Mouse (Mus musculus): ENCODE measurements around the gene Tmem107. TPM values are rescaled to one million over a fixed set of nuclear protein-coding genes. Genes with fewer than 3 reads are reported as not detected.
A peak's percentile ranks its signal among the peaks of the same experiment; 100 is the strongest.

Tmem107 gene
- polyA plus RNA-seq, 1 experiment from 2014 or later = 41.0 TPM

- 19% methylated on average over 9 of the region's 9 CpGs for whole genome bisulfite sequencing
- no peaks in the 10 kb centered on the region for H3K9me3 ChIP-seq
- peak overlapping the region; percentile 65; the same call in 1 of the 2 replicates for H3K9ac ChIP-seq
Measured at GRCm38 (mm10) chr11:69046395-69046774, 24.2 kb upstream of the Tmem107 start.

GRCm38 (mm10) chr11:69047592-69047991, 23.0 kb upstream of the Tmem107 start:
- Histone ChIP-seq H3K4me3 (no peak overlapping the region), H3K4me2 (peak overlapping the region; percentile 99; the same call in 1 of the 2 replicates), H3K27ac (no peak overlapping the region), H3K9me3 (no peaks in the 10 kb centered on the region), H3K27me3 (no peaks in the 10 kb centered on the region), H3K36me3 (no peaks in the 10 kb centered on the region), H3K9ac (no peak overlapping the region), H3K4me1 (replicated peaks) (peaks cover 22% of the 10 kb centered on the region)
- 91% methylated on average over 12 of the region's 12 CpGs for WGBS
- no peak for ATAC-seq (ENCODE audit: low FRiP score)

More at GRCm38 (mm10) chr11:69046395-69046774, 24.2 kb upstream of the Tmem107 start:
- Histone ChIP-seq H3K4me1 (replicated peaks) (peaks cover 22% of the 10 kb centered on the region), H3K4me2 (peak overlapping the region; percentile 99), H3K27me3 (no peaks in the 10 kb centered on the region), H3K27ac (no peak overlapping the region), H3K36me3 (no peaks in the 10 kb centered on the region), H3K4me3 (peak overlapping the region; percentile 66)
- no peak for ATAC-seq (ENCODE audit: low FRiP score)

GRCm38 (mm10) chr11:69048151-69048550, 22.5 kb upstream of the Tmem107 start:
- H3K9me3 ChIP-seq = no peaks in the 10 kb centered on the region

GRCm38 (mm10) chr11:69050748-69051147, 19.9 kb upstream of the Tmem107 start:
- WGBS = 86% methylated on average over 8 of the region's 8 CpGs
- no peak overlapping the region for H3K4me3 ChIP-seq
- H3K36me3 ChIP-seq = no peaks in the 10 kb centered on the region
- no peak overlapping the region for H3K4me2 ChIP-seq
- no peak for ATAC-seq (ENCODE audit: low FRiP score)
- no peaks in the 10 kb centered on the region for H3K9me3 ChIP-seq
- H3K27me3 ChIP-seq = no peaks in the 10 kb centered on the region
- no peak overlapping the region for H3K9ac ChIP-seq
- H3K27ac ChIP-seq = no peak overlapping the region
- H3K4me1 ChIP-seq (replicated peaks) = peaks cover 20% of the 10 kb centered on the region

More at GRCm38 (mm10) chr11:69048151-69048550, 22.5 kb upstream of the Tmem107 start:
- Histone ChIP-seq H3K27me3 (no peaks in the 10 kb centered on the region), H3K4me2 (no peak overlapping the region), H3K27ac (no peak overlapping the region), H3K4me3 (no peak overlapping the region), H3K4me1 (replicated peaks) (peaks cover 22% of the 10 kb centered on the region), H3K9ac (no peak overlapping the region), H3K36me3 (no peaks in the 10 kb centered on the region)
- 94% methylated on average over 14 of the region's 14 CpGs for WGBS
- ATAC-seq (ENCODE audit: low FRiP score) = no peak

GRCm38 (mm10) chr11:69051771-69052170, 18.8 kb upstream of the Tmem107 start:
- Histone ChIP-seq H3K4me2 (no peak overlapping the region), H3K27ac (no peak overlapping the region), H3K27me3 (no peaks in the 10 kb centered on the region), H3K9me3 (no peaks in the 10 kb centered on the region), H3K4me1 (replicated peaks) (peaks cover 10% of the 10 kb centered on the region), H3K36me3 (no peaks in the 10 kb centered on the region), H3K9ac (no peak overlapping the region), H3K4me3 (no peak overlapping the region)
- no peak for ATAC-seq (ENCODE audit: low FRiP score)
- 51% methylated on average over 4 of the region's 4 CpGs for WGBS

- no peaks in the 10 kb centered on the region for H3K27me3 ChIP-seq
- H3K9ac ChIP-seq = no peak overlapping the region
- no peak overlapping the region for H3K27ac ChIP-seq
- H3K4me1 ChIP-seq (replicated peaks) = peaks cover 2% of the 10 kb centered on the region
- H3K36me3 ChIP-seq = no peaks in the 10 kb centered on the region
- H3K4me3 ChIP-seq = no peak overlapping the region
- ATAC-seq (ENCODE audit: low FRiP score) = no peak
- no peak overlapping the region for H3K4me2 ChIP-seq
- WGBS = 93% methylated on average over 2 of the region's 2 CpGs
- no peaks in the 10 kb centered on the region for H3K9me3 ChIP-seq
Measured at GRCm38 (mm10) chr11:69052824-69053421, 17.7 kb upstream of the Tmem107 start.

- H3K36me3 ChIP-seq = no peaks in the 10 kb centered on the region
- H3K27ac ChIP-seq = no peak overlapping the region
- no peak overlapping the region for H3K9ac ChIP-seq
- WGBS = 82% methylated on average over 3 of the region's 3 CpGs
- no peak overlapping the region for H3K4me2 ChIP-seq
- H3K9me3 ChIP-seq = no peaks in the 10 kb centered on the region
- no peak overlapping the region for H3K4me3 ChIP-seq
- peaks cover 11% of the 10 kb centered on the region for H3K4me1 ChIP-seq (replicated peaks)
- ATAC-seq (ENCODE audit: low FRiP score) = no peak
- no peaks in the 10 kb centered on the region for H3K27me3 ChIP-seq
Measured at GRCm38 (mm10) chr11:69053848-69054247, 16.8 kb upstream of the Tmem107 start.

- H3K4me1 ChIP-seq (replicated peaks) = peaks cover 27% of the 10 kb centered on the region
- peak overlapping the region; percentile 92 for H3K27ac ChIP-seq
- peak overlapping the region; percentile 63 for H3K4me3 ChIP-seq
- H3K36me3 ChIP-seq = no peaks in the 10 kb centered on the region
- ATAC-seq (ENCODE audit: low FRiP score) = no peak
- H3K27me3 ChIP-seq = no peaks in the 10 kb centered on the region
- no peaks in the 10 kb centered on the region for H3K9me3 ChIP-seq
- peak overlapping the region; percentile 79 for H3K9ac ChIP-seq
- 69% methylated on average over 2 of the region's 2 CpGs for WGBS
- H3K4me2 ChIP-seq = peak overlapping the region; percentile 73
Measured at GRCm38 (mm10) chr11:69058265-69058664, 12.3 kb upstream of the Tmem107 start.

GRCm38 (mm10) chr11:69058729-69059356, 11.8 kb upstream of the Tmem107 start:
- H3K27ac ChIP-seq = peak overlapping the region; percentile 92
- WGBS = 2% methylated on average over 19 of the region's 19 CpGs
- no peaks in the 10 kb centered on the region for H3K27me3 ChIP-seq
- H3K9me3 ChIP-seq = no peaks in the 10 kb centered on the region
- H3K4me1 ChIP-seq (replicated peaks) = peaks cover 28% of the 10 kb centered on the region
- peak; percentile 25 for ATAC-seq (ENCODE audit: low FRiP score)
- peak overlapping the region; percentile 73 for H3K4me2 ChIP-seq
- no peaks in the 10 kb centered on the region for H3K36me3 ChIP-seq
- peak overlapping the region; percentile 63 for H3K4me3 ChIP-seq
- peak overlapping the region; percentile 79 for H3K9ac ChIP-seq

- H3K9me3 ChIP-seq = no peaks in the 10 kb centered on the region
- no peaks in the 10 kb centered on the region for H3K27me3 ChIP-seq
- H3K4me1 ChIP-seq (replicated peaks) = peaks cover 34% of the 10 kb centered on the region
- WGBS = 0% methylated on average over 58 of the region's 64 CpGs
- peak; percentile 92 for ATAC-seq (ENCODE audit: low FRiP score)
- H3K36me3 ChIP-seq = no peaks in the 10 kb centered on the region
- peak within 1 kb of the TSS; percentile 63 for H3K4me3 ChIP-seq
- peak within 1 kb of the TSS; percentile 97 for H3K4me2 ChIP-seq
- peak within 1 kb of the TSS; percentile 90 for H3K9ac ChIP-seq
- H3K27ac ChIP-seq = peak within 1 kb of the TSS; percentile 94
Measured at GRCm38 (mm10) chr11:69059357-69059974, 11.1 kb upstream of the Tmem107 start, which contains the start of gene Borcs6. Gene Borcs6, plus strand, starts transcription at chr11:69059717.

- Histone ChIP-seq H3K27me3 (no peaks in the 10 kb centered on the region), H3K4me2 (peak overlapping the region; percentile 97), H3K4me1 (replicated peaks) (peaks cover 37% of the 10 kb centered on the region), H3K4me3 (peak overlapping the region; percentile 63), H3K9ac (peak overlapping the region; percentile 90), H3K9me3 (no peaks in the 10 kb centered on the region), H3K27ac (peak overlapping the region; percentile 94), H3K36me3 (no peaks in the 10 kb centered on the region)
- ATAC-seq (ENCODE audit: low FRiP score) = peak; percentile 34
- under 1% methylated on average over 48 of the region's 49 CpGs for WGBS
Measured at GRCm38 (mm10) chr11:69059975-69060411, 10.6 kb upstream of the Tmem107 start.

- peak overlapping the region; percentile 63 for H3K4me3 ChIP-seq
- H3K4me1 ChIP-seq (replicated peaks) = peaks cover 37% of the 10 kb centered on the region
- H3K4me2 ChIP-seq = peak overlapping the region; percentile 97
- peak; percentile 4; the same call in 1 of the 2 replicates for ATAC-seq (ENCODE audit: low FRiP score)
- 1% methylated on average over 38 of the region's 40 CpGs for WGBS
- H3K9me3 ChIP-seq = no peaks in the 10 kb centered on the region
- peak overlapping the region; percentile 94 for H3K27ac ChIP-seq
- H3K27me3 ChIP-seq = no peaks in the 10 kb centered on the region
- no peaks in the 10 kb centered on the region for H3K36me3 ChIP-seq
- H3K9ac ChIP-seq = peak overlapping the region; percentile 90
Measured at GRCm38 (mm10) chr11:69060448-69061254, 10.0 kb upstream of the Tmem107 start.

Data from hindbrain, embryonic 13.5 days (tissue).